Mouse (Mus musculus): ENCODE results near the gene F830045P16Rik. TPM values are rescaled to one million over a fixed set of nuclear protein-coding genes. Genes with fewer than 3 reads are reported as not detected.
"Not testable (repeated sequence)": the region's sequence is repeated elsewhere in the genome, so short reads cannot be mapped to it uniquely, and the experiment has no call there.

F830045P16Rik gene
- polyA plus RNA-seq, 1 experiment from 2014 or later = not detected

DNA sequence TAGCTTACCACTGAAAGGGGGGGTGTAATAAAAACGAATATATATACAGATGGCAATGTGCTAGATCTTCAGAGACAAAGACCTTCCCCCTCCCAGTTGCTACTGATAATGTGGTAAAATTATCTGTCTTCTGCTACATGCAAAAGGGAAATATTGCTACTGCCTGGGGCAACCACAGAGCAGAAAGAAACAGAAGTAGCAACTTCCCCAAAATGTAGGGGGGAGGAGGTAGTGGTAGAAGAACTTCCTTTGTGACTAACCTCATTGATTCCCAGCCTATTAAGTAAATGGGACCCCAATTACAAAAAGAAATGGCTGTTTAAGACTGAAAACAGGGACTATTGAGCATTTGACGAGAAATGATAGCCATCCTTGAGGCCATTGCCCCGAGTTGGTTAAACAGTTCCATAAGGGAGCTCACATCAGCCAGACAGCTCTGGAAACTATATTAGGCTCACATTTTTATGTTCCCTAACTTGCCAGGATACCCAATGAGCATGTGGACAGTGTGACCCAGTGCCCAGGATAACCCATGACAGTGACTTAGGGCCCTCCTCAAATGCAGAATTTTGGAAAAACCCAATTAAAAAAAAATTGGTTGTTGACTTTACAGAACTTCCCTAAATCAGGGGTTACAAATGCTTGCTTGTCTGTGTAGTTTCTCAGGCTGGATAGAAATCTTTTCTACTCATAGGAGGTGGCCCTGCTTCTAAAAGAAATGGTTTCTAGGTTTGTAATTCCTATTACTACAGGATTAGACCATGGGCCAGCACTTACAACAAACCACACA is 46.7 kb downstream of the F830045P16Rik start:
- Histone ChIP-seq H3K4me3 (ENCODE audit: low read depth, low read length) (no peak overlapping the region), H3K9me3 (ENCODE audit: low read depth, low read length) (no peaks in the 10 kb centered on the region), H3K27ac (ENCODE audit: low read depth) (no peak overlapping the region), H3K4me1 (ENCODE audit: insufficient read depth) (no peaks in the 10 kb centered on the region), H3K9ac (no peak overlapping the region), H3K4me2 (no peak overlapping the region), H3K27me3 (ENCODE audit: insufficient read depth, low read length) (no peaks in the 10 kb centered on the region), H3K36me3 (ENCODE audit: insufficient read depth) (no peaks in the 10 kb centered on the region)
- ATAC-seq (ENCODE audit: insufficient read depth) (no peak), DNase-seq (no peak)
- 69% methylated on average over 3 of the region's 3 CpGs for WGBS
- no peak for TF ChIP-seq CTCF (IDR thresholded peaks at IDR 0.05; ENCODE audit: low read depth)

DNA sequence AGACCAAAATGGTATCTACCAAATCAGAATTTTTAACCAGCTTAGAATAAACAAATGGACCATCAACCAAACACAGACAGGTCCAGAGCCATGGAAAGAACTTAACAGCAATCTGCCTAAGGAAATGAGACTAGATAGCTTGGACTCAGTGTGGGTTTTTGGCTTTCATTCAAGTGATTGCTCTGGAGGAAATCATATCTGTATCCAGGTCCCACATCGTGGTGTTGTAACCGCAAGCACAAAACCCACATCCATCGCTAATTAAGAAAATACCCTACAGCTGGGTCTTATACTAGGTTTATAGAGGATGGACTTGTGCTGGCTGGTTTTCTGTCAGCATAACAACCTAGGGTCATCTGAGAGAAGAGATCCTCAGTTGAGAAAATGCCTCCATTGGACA is 53.3 kb downstream of the F830045P16Rik start:
- Histone ChIP-seq H3K4me1 (ENCODE audit: insufficient read depth) (no peaks in the 10 kb centered on the region), H3K9ac (no peak overlapping the region), H3K27ac (ENCODE audit: low read depth) (no peak overlapping the region), H3K4me3 (ENCODE audit: low read depth, low read length) (no peak overlapping the region), H3K9me3 (ENCODE audit: low read depth, low read length) (no peaks in the 10 kb centered on the region), H3K4me2 (no peak overlapping the region), H3K27me3 (ENCODE audit: insufficient read depth, low read length) (no peaks in the 10 kb centered on the region), H3K36me3 (ENCODE audit: insufficient read depth) (no peaks in the 10 kb centered on the region)
- ATAC-seq (ENCODE audit: insufficient read depth) = no peak
- 87% methylated on average over 3 of the region's 3 CpGs for WGBS
- no peak for TF ChIP-seq CTCF (IDR thresholded peaks at IDR 0.05; ENCODE audit: low read depth)
- no peak for DNase-seq

GRCm38 (mm10) chr2:129471905-129472304 is 64.5 kb downstream of the F830045P16Rik start:
- peak; percentile 69 for DNase-seq
- Histone ChIP-seq H3K4me2 (no peak overlapping the region), H3K27me3 (ENCODE audit: insufficient read depth, low read length) (no peaks in the 10 kb centered on the region), H3K27ac (ENCODE audit: low read depth) (no peak overlapping the region), H3K4me3 (ENCODE audit: low read depth, low read length) (no peak overlapping the region), H3K9me3 (ENCODE audit: low read depth, low read length) (no peaks in the 10 kb centered on the region), H3K36me3 (ENCODE audit: insufficient read depth) (no peaks in the 10 kb centered on the region), H3K4me1 (ENCODE audit: insufficient read depth) (no peaks in the 10 kb centered on the region), H3K9ac (no peak overlapping the region)
- 20% methylated on average over 5 of the region's 5 CpGs for WGBS
- ATAC-seq (ENCODE audit: insufficient read depth) = no peak
- peak; percentile 64 for TF ChIP-seq CTCF (IDR thresholded peaks at IDR 0.05; ENCODE audit: low read depth)

DNA sequence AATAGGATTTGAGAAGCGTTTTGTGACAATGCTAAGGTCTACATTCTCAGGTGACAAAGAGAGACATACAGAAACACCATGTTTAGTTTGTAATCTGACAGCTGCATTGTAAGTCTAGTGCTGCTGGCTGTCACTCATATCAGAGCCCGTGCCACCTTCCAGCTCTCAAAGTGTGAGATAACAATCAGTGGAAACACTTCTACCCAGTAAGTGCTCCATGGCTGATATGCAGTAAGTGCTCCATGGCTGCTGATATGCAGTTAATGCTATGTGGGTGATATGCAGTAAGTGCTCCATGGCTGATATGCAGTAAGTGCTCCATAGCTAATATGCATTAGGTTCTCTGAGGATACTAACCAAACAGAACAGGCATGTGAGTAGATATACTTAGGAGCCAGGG is 65.6 kb downstream of the F830045P16Rik start:
- Histone ChIP-seq H3K4me1 (ENCODE audit: insufficient read depth) (no peaks in the 10 kb centered on the region), H3K9me3 (ENCODE audit: low read depth, low read length) (no peaks in the 10 kb centered on the region), H3K27me3 (ENCODE audit: insufficient read depth, low read length) (no peaks in the 10 kb centered on the region), H3K4me2 (no peak overlapping the region), H3K9ac (no peak overlapping the region), H3K27ac (ENCODE audit: low read depth) (no peak overlapping the region), H3K4me3 (ENCODE audit: low read depth, low read length) (no peak overlapping the region), H3K36me3 (ENCODE audit: insufficient read depth) (no peaks in the 10 kb centered on the region)
- no peak for ATAC-seq (ENCODE audit: insufficient read depth)
- 45% methylated on average over 2 of the region's 2 CpGs for WGBS
- no peak for TF ChIP-seq CTCF (IDR thresholded peaks at IDR 0.05; ENCODE audit: low read depth)
- no peak for DNase-seq

DNA sequence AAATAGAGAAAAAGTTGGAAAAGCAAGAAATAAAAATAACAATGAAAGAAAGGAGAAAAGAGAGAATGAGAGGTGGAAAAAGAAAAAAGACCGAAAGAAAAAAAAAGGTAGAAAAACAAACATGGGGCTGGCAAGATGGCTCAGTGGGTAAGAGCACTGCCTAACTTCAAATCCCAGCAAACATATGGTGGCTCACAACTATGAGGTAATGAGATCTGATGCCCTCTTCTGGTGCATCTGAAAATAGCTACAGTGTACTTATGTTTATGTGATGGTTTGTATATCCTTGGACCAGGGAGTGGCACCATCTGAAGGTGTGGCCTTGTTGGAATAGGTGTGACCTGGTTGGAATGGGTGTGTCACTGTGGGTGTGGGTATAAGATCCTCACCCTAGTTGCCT is 97.6 kb downstream of the F830045P16Rik start:
- not testable (repeated sequence) for ATAC-seq (ENCODE audit: insufficient read depth); H3K9ac ChIP-seq; H3K36me3 ChIP-seq (ENCODE audit: insufficient read depth); H3K9me3 ChIP-seq (ENCODE audit: low read depth, low read length); H3K27ac ChIP-seq (ENCODE audit: low read depth); H3K4me2 ChIP-seq; H3K4me3 ChIP-seq (ENCODE audit: low read depth, low read length); H3K4me1 ChIP-seq (ENCODE audit: insufficient read depth); H3K27me3 ChIP-seq (ENCODE audit: insufficient read depth, low read length)
- DNase-seq = peak; percentile 3
- 87% methylated on average over 1 of the region's 1 CpGs for WGBS

GRCm38 (mm10) chr2:129435154-129435553 is 101.2 kb downstream of the F830045P16Rik start:
- Histone ChIP-seq H3K27ac (ENCODE audit: low read depth) (no peak overlapping the region), H3K9ac (no peak overlapping the region), H3K9me3 (ENCODE audit: low read depth, low read length) (no peaks in the 10 kb centered on the region), H3K36me3 (ENCODE audit: insufficient read depth) (no peaks in the 10 kb centered on the region), H3K4me1 (ENCODE audit: insufficient read depth) (no peaks in the 10 kb centered on the region), H3K4me3 (ENCODE audit: low read depth, low read length) (no peak overlapping the region), H3K27me3 (ENCODE audit: insufficient read depth, low read length) (no peaks in the 10 kb centered on the region), H3K4me2 (no peak overlapping the region)
- no peak for ATAC-seq (ENCODE audit: insufficient read depth)
- 47% methylated on average over 1 of the region's 1 CpGs for WGBS
- DNase-seq = peak; percentile 48
- peak; percentile 27; the same call in 1 of the 2 replicates for TF ChIP-seq CTCF (IDR thresholded peaks at IDR 0.05; ENCODE audit: low read depth)

- Histone ChIP-seq H3K27me3 (ENCODE audit: insufficient read depth, low read length) (no peaks in the 10 kb centered on the region), H3K9ac (no peak overlapping the region), H3K27ac (ENCODE audit: low read depth) (no peak overlapping the region), H3K4me1 (ENCODE audit: insufficient read depth) (no peaks in the 10 kb centered on the region), H3K9me3 (ENCODE audit: low read depth, low read length) (no peaks in the 10 kb centered on the region), H3K4me3 (ENCODE audit: low read depth, low read length) (no peak overlapping the region), H3K4me2 (no peak overlapping the region), H3K36me3 (ENCODE audit: insufficient read depth) (no peaks in the 10 kb centered on the region)
- DNase-seq (no peak), ATAC-seq (ENCODE audit: insufficient read depth) (no peak)
- no peak for TF ChIP-seq CTCF (IDR thresholded peaks at IDR 0.05; ENCODE audit: low read depth)
- whole genome bisulfite sequencing = 75% methylated on average over 3 of the region's 3 CpGs
These were observed 112.7 kb downstream of the F830045P16Rik start for GRCm38 (mm10) chr2:129423741-129424140.
